Mouse (Mus musculus) right cerebral cortex, postnatal 4 days (tissue): ENCODE data around the gene 4930555G01Rik.
"Not testable (repeated sequence)": the region's sequence is repeated elsewhere in the genome, so short reads cannot be mapped to it uniquely, and the experiment has no call there.

ENCODE experiments used
- DNase-seq: peaks from one replicate; pipeline ENCODE4 v3.0.0-alpha.2; 2022

Gene 4930555G01Rik

DNA sequence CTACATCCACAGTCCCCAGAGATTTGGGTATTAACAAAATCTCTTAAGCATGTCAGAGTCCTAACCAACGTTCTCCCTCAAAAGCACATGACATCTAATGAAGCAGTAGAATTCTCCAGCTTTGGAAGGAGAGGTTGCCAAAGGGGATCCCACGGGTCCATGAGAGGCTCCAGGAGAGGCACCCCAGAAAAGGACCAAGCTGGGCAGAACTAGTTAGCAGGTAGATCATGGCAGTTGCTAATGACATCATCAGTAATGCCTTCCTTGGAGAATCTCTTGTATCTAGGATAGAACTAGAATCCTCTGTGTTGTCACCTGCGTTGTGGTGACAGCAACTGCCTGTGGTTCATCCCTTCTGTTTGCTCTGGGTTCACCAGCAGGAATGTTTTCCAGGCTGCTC lies at the start of gene 4930555G01Rik:
TSS of gene 4930555G01Rik (plus strand) at position 301 of the 400 bp plus-strand sequence.
- not testable (repeated sequence) for DNase-seq

DNA sequence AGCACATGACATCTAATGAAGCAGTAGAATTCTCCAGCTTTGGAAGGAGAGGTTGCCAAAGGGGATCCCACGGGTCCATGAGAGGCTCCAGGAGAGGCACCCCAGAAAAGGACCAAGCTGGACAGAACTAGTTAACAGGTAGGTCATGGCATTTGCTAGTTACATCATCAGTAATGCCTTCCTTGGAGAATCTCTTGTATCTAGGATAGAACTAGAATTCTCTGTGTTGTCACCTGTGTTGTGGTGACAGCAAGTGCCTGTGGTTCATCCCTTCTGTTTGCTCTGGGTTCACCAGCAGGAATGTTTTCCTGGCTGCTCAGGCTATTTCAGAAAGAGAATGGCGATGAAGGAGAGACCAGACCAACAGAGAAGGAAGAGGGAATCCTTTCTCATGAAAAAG lies 34.8 kb upstream of the 4930555G01Rik start, which contains the start of gene Gm3298:
TSS of gene Gm3298 (plus strand) at position 301 of the 400 bp plus-strand sequence.
- DNase-seq, result not testable (repeated sequence)

DNA sequence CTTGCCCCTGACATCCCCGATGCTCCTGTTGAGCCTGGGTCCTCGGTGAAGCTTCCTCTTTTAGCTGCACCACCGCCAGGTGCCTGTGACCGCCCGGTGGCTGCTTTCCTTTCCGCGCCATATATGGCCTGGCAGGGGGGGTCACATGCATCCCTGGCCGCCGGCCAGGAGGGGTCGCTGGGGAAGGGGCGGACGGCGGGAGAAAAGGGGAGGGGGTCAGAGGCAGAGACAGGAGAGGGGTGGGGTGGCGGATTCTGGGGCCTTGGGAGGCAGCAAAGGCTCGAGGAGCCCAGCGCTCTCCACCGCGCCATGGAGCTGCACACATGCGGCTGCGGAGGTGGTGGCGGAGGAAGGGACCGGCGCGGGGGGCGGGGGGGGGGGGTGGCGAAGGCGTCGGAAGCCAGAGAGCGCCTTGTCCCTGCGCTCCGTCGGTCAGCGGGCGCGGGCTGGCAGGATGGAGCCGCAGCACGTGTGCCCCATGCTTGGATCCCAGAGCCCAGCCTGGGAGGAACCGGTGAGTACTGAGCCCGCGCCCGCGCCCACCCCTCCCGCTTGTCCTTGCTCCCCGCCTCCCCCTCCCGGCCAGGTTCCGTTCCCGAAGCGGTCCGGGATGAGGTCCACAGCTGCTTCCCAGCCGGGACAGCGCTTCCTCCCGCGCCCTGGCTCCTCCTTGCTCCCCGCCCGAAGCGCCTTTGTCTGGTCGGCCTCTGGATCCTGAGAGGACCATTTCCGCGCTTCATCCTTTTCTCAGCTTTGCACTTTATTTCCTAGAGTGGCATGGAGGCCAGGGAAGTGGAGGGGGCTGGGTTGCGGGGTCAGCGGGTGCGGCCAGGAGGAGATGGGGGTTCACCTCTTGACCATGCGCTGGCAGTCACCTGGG lies 20.4 kb downstream of the 4930555G01Rik start, which contains the start of gene Gm8281:
TSS of gene Gm8281 (plus strand) at position 430 of the 880 bp plus-strand sequence.
- DNase-seq, result peak; percentile 20
